Mouse (Mus musculus): ENCODE data around the gene Fhl4.

- TF ChIP-seq CTCF (IDR thresholded peaks at IDR 0.05; ENCODE audit: low read depth) (no peak), EP300 (optimal IDR thresholded peaks at IDR 0.05) (no peak)
Observed at GRCm38 (mm10) chr10:85114409-85114808, 12.1 kb upstream of the Fhl4 start.
